Mouse (Mus musculus) MEL (cell line): ENCODE measurements around the gene Pknox2. TPM values are rescaled to one million over a fixed set of nuclear protein-coding genes. Genes with fewer than 3 reads are reported as not detected.

Experiments
- DNase-seq: peaks from one replicate; pipeline ENCODE4 v3.0.0; 2011; ENCODE audit warnings: low read depth, low spot score
- H3K27ac ChIP-seq: 2 replicates; pipeline ENCODE4 v1.5.1; 2012; ENCODE audit warnings: low read depth, mild to moderate bottlenecking, control low read depth, low read length, moderate library complexity; ENCODE audit not compliant: control insufficient read depth
- H3K27me3 ChIP-seq, 2 experiments: fragments of 150-350 bp in 1 of 2; sonication (generic) in 1 of 2; 2 replicates each; pipeline ENCODE4 v1.6.1; 2012; ENCODE audit warnings: low read length in 2 of 2, mild to moderate bottlenecking in 2 of 2, improper control_type of control experiment in 1 of 2, moderate library complexity in 1 of 2; ENCODE audit not compliant: insufficient read depth in 2 of 2, control insufficient read depth in 1 of 2
- H3K36me3 ChIP-seq, 2 experiments: 2 replicates each; pipeline ENCODE4 v1.6.1; 2012 to 2014; ENCODE audit warnings: low read length in 2 of 2, improper control_type of control experiment in 1 of 2, inconsistent platforms in 1 of 2, mild to moderate bottlenecking in 1 of 2; ENCODE audit not compliant: insufficient read depth in 2 of 2, control insufficient read depth in 1 of 2
- H3K4me1 ChIP-seq, 2 experiments: fragments of 150-350 bp in 1 of 2; sonication (generic) in 1 of 2; 2 replicates each; pipeline ENCODE4 v1.6.1; 2012; ENCODE audit warnings: low read length in 2 of 2, improper control_type of control experiment in 1 of 2, mild to moderate bottlenecking in 1 of 2; ENCODE audit not compliant: insufficient read depth in 2 of 2, control insufficient read depth in 1 of 2
- H3K4me3 ChIP-seq, 2 experiments: fragments of 150-350 bp in 1 of 2; sonication (generic) in 1 of 2; 2 replicates each; pipeline ENCODE4 v1.5.1; 2012; ENCODE audit warnings: low read depth in 2 of 2, low read length in 2 of 2, mild to moderate bottlenecking in 2 of 2, moderate library complexity in 2 of 2, control low read depth in 1 of 2, improper control_type of control experiment in 1 of 2; ENCODE audit not compliant: control insufficient read depth in 1 of 2, insufficient read depth in 1 of 2
- H3K79me2 ChIP-seq: 2 replicates; pipeline ENCODE4 v1.6.1; 2012; ENCODE audit warnings: mild to moderate bottlenecking, low read length, moderate library complexity; ENCODE audit not compliant: control insufficient read depth, poor library complexity, insufficient read depth
- H3K9ac ChIP-seq: 2 replicates; pipeline ENCODE4 v1.6.1; 2012; ENCODE audit warnings: low read depth, mild to moderate bottlenecking, control low read depth, low read length, moderate library complexity; ENCODE audit not compliant: control insufficient read depth, poor library complexity, severe bottlenecking
- H3K9me3 ChIP-seq: fragments of 150-350 bp; sonication (generic); replicated peaks from 2 replicates; pipeline ENCODE4 v1.6.1; 2012; ENCODE audit warnings: mild to moderate bottlenecking, low read length, improper control_type of control experiment, moderate library complexity; ENCODE audit not compliant: insufficient read depth
- BHLHE40 ChIP-seq: IDR thresholded peaks from 2 replicates; pipeline ENCODE4 v1.6.1; 2012; ENCODE audit warnings: low read depth, mild to moderate bottlenecking, inconsistent platforms, low read length, improper control_type of control experiment, borderline replicate concordance
- CHD2 ChIP-seq: IDR thresholded peaks from 2 replicates; pipeline ENCODE4 v1.6.1; 2011; ENCODE audit warnings: low read length, improper control_type of control experiment
- CTCF ChIP-seq, 3 experiments: IDR thresholded peaks in 2 of 3; conservative IDR thresholded peaks in 1 of 3; 2 replicates each; pipeline ENCODE4 v1.5.1; 2011 to 2012; ENCODE audit warnings: low read length in 3 of 3, low read depth in 2 of 3, mild to moderate bottlenecking in 2 of 3, improper control_type of control experiment in 1 of 3, inconsistent platforms in 1 of 3, mixed read lengths in 1 of 3, moderate library complexity in 1 of 3; ENCODE audit not compliant: control insufficient read depth in 1 of 3, insufficient read depth in 1 of 3, poor library complexity in 1 of 3, severe bottlenecking in 1 of 3
- E2F4 ChIP-seq: IDR thresholded peaks from 2 replicates; pipeline ENCODE4 v1.6.1; 2011; ENCODE audit warnings: low read depth, low read length, improper control_type of control experiment, borderline replicate concordance
- ELF1 ChIP-seq: IDR thresholded peaks from 2 replicates; pipeline ENCODE4 v1.6.1; 2014; ENCODE audit warnings: low read depth, mild to moderate bottlenecking, inconsistent platforms, low read length, improper control_type of control experiment, moderate library complexity
- HCFC1 ChIP-seq: IDR thresholded peaks from 2 replicates; pipeline ENCODE4 v1.6.1; 2012; ENCODE audit warnings: low read depth, mild to moderate bottlenecking, inconsistent platforms, low read length, improper control_type of control experiment, moderate library complexity
- KAT2A ChIP-seq: conservative IDR thresholded peaks from 2 replicates; pipeline ENCODE4 v1.6.1; 2012; ENCODE audit warnings: low read depth, low read length, improper control_type of control experiment, inconsistent platforms
- MAX ChIP-seq: IDR thresholded peaks from 2 replicates; pipeline ENCODE4 v1.6.1; 2011; ENCODE audit warnings: low read length, improper control_type of control experiment
- MEF2A ChIP-seq: IDR thresholded peaks from 2 replicates; pipeline ENCODE4 v1.6.1; 2014; ENCODE audit warnings: low read depth, mild to moderate bottlenecking, inconsistent platforms, low read length, improper control_type of control experiment; ENCODE audit not compliant: poor library complexity, insufficient replicate concordance, severe bottlenecking; ENCODE audit errors: extremely low read depth
- MXI1 ChIP-seq: IDR thresholded peaks from 2 replicates; pipeline ENCODE4 v1.6.1; 2011; ENCODE audit warnings: mild to moderate bottlenecking, low read depth, low read length, improper control_type of control experiment
- MYC ChIP-seq: IDR thresholded peaks from 2 replicates; pipeline ENCODE4 v1.6.1; 2011; ENCODE audit warnings: low read depth, mild to moderate bottlenecking, low read length, improper control_type of control experiment, moderate library complexity
- NELFE ChIP-seq: IDR thresholded peaks from 2 replicates; pipeline ENCODE4 v1.6.1; 2011; ENCODE audit warnings: low read depth, low read length, improper control_type of control experiment
- NRF1 ChIP-seq: IDR thresholded peaks from 2 replicates; pipeline ENCODE4 v1.6.1; 2014; ENCODE audit warnings: low read depth, mild to moderate bottlenecking, inconsistent platforms, low read length, improper control_type of control experiment, moderate library complexity; ENCODE audit not compliant: poor library complexity, insufficient read depth, severe bottlenecking
- POLR2A ChIP-seq, 2 experiments: IDR thresholded peaks; 2 replicates each; pipeline ENCODE4 v1.6.1; 2011 to 2012; ENCODE audit warnings: low read length in 2 of 2, mild to moderate bottlenecking in 2 of 2, control low read depth in 1 of 2, improper control_type of control experiment in 1 of 2, low read depth in 1 of 2, moderate library complexity in 1 of 2; ENCODE audit not compliant: control insufficient read depth in 1 of 2, insufficient read depth in 1 of 2, poor library complexity in 1 of 2
- POLR2AphosphoS2 ChIP-seq: IDR thresholded peaks from 2 replicates; pipeline ENCODE4 v1.6.1; 2011; ENCODE audit warnings: low read length, improper control_type of control experiment
- RAD21 ChIP-seq: IDR thresholded peaks from 2 replicates; pipeline ENCODE4 v1.6.1; 2011; ENCODE audit warnings: mild to moderate bottlenecking, low read depth, low read length, improper control_type of control experiment
- SIN3A ChIP-seq: IDR thresholded peaks from 2 replicates; pipeline ENCODE4 v1.6.1; 2012; ENCODE audit warnings: low read length, improper control_type of control experiment, inconsistent platforms
- SMC3 ChIP-seq: IDR thresholded peaks from 2 replicates; pipeline ENCODE4 v1.6.1; 2011; ENCODE audit warnings: low read depth, low read length, improper control_type of control experiment
- TAL1 ChIP-seq: IDR thresholded peaks from 2 replicates; pipeline ENCODE4 v1.6.1; 2012; ENCODE audit warnings: mild to moderate bottlenecking, inconsistent platforms, low read length, moderate library complexity, mixed read lengths
- TBP ChIP-seq: IDR thresholded peaks from 2 replicates; pipeline ENCODE4 v1.8.0; 2011; ENCODE audit warnings: low read depth, low read length, improper control_type of control experiment
- TCF12 ChIP-seq: IDR thresholded peaks from 2 replicates; pipeline ENCODE4 v1.6.1; 2014; ENCODE audit warnings: low read depth, mild to moderate bottlenecking, inconsistent platforms, low read length, improper control_type of control experiment, moderate library complexity
- USF2 ChIP-seq, 2 experiments: IDR thresholded peaks; 2 replicates each; pipeline ENCODE4 v1.6.1; 2011 to 2012; ENCODE audit warnings: improper control_type of control experiment in 2 of 2, low read length in 2 of 2, borderline replicate concordance in 1 of 2, inconsistent platforms in 1 of 2, low read depth in 1 of 2, mild to moderate bottlenecking in 1 of 2; ENCODE audit not compliant: insufficient read depth in 1 of 2
- ZMIZ1 ChIP-seq: IDR thresholded peaks from 2 replicates; pipeline ENCODE4 v1.6.1; 2012; ENCODE audit warnings: low read depth, mild to moderate bottlenecking, inconsistent platforms, low read length, improper control_type of control experiment, moderate library complexity
- ZNF384 ChIP-seq: IDR thresholded peaks from 2 replicates; pipeline ENCODE4 v1.6.1; 2012; ENCODE audit warnings: low read depth, mild to moderate bottlenecking, inconsistent platforms, low read length, improper control_type of control experiment
- polyA plus RNA-seq, 2 experiments: library from polyadenylated mRNA; stranded (reverse) in 1 of 2; unstranded in 1 of 2; fragments of >175 nt in 1 of 2; fragments of >200 nt in 1 of 2; gene quantifications; 2 replicates each; pipeline versions ENCODE4 v1.2.1 to v1.2.4; 2012; ENCODE audit warnings: low replicate concordance in 2 of 2, low read depth in 1 of 2; ENCODE audit not compliant: insufficient read length in 2 of 2, insufficient read depth in 1 of 2, missing spikeins in 1 of 2
- total RNA-seq: library from RNA; depleted of rRNA; stranded (reverse); fragments of 300-350 nt; gene quantifications from 2 replicates; pipeline ENCODE4 v1.2.3, GENCODE M21; 2012

Pknox2 gene
- total and polyA plus RNA-seq, 3 experiments = not detected

- DNase-seq = no peak
- no peak overlapping the region for H3K4me3 ChIP-seq
Measured at GRCm38 (mm10) chr9:36919472-36919871, 227.7 kb downstream of the Pknox2 start.

DNA sequence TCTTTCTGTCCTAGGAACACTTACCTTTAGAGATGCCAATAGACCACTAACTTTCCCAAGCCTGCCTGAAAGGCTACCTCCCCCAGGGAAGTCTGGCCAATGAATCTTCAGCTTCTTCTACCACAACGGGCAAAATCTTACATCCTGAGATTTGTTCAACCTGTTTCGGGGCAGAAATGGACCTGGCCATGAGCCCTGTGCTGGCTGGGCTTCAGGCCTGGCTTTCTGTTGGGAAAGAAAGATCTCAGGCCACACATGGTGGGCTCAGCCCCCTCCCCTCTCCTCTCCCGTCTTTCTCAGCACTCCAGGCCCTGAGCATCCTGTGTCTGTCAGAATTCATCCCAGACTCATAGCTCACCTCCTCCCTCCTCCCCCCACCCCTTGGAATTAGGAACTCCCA, 228.6 kb downstream of the Pknox2 start:
- Histone ChIP-seq H3K4me3 (no peak overlapping the region), H3K4me1 (no peaks in the 10 kb centered on the region), H3K9me3 (no peaks in the 10 kb centered on the region), H3K27ac (no peak overlapping the region), H3K79me2 (no peaks in the 10 kb centered on the region), H3K9ac (no peak overlapping the region), H3K36me3 (no peaks in the 10 kb centered on the region), H3K27me3 (peaks cover 3 to 20% of the 10 kb centered on the region in 2 experiments)
- no peak for DNase-seq
- no peak for TF ChIP-seq ZMIZ1
- TF ChIP-seq MAX = no peak
- TF ChIP-seq POLR2AphosphoS2 = no peak
- no peak for TF ChIP-seq ZNF384
- TF ChIP-seq KAT2A = no peak
- TF ChIP-seq NELFE = no peak
- TF ChIP-seq TAL1 = no peak
- no peak for TF ChIP-seq HCFC1

More at GRCm38 (mm10) chr9:36919472-36919871, 227.7 kb downstream of the Pknox2 start:
- no peak for TF ChIP-seq TCF12
- no peak for TF ChIP-seq TBP
- no peak for TF ChIP-seq MYC
- no peak for TF ChIP-seq NELFE
- no peak for TF ChIP-seq POLR2A (IDR thresholded peaks at IDR 0.05; ENCODE audit: control insufficient read depth in 1 of 2, insufficient read depth in 1 of 2, low read depth in 1 of 2, low read length in 2 of 2, poor library complexity in 1 of 2)
- no peak for TF ChIP-seq SMC3
- no peak for TF ChIP-seq MEF2A
- no peak for TF ChIP-seq SIN3A
- no peak for TF ChIP-seq HCFC1
- no peak for TF ChIP-seq ZMIZ1
- TF ChIP-seq CTCF (IDR thresholded peaks at IDR 0.05 in 2 of 3, conservative IDR thresholded peaks at IDR 0.05 in 1 of 3; ENCODE audit: control insufficient read depth in 1 of 3, insufficient read depth in 1 of 3, low read depth in 2 of 3, low read length in 3 of 3, poor library complexity in 1 of 3, severe bottlenecking in 1 of 3) = no peak
- no peak for TF ChIP-seq NRF1
- no peak for TF ChIP-seq USF2 (IDR thresholded peaks at IDR 0.05; ENCODE audit: borderline replicate concordance in 1 of 2, insufficient read depth in 1 of 2, low read depth in 1 of 2, low read length in 2 of 2)
- TF ChIP-seq BHLHE40 = no peak
- TF ChIP-seq CHD2 = no peak
- no peak for TF ChIP-seq ELF1
- no peak for TF ChIP-seq RAD21
- no peak for TF ChIP-seq MXI1
- TF ChIP-seq ZNF384 = no peak
- no peak for TF ChIP-seq E2F4
- Histone ChIP-seq H3K79me2 (no peaks in the 10 kb centered on the region), H3K27me3 (peaks cover 3 to 22% of the 10 kb centered on the region in 2 experiments), H3K4me1 (no peaks in the 10 kb centered on the region), H3K9ac (no peak overlapping the region), H3K36me3 (no peaks in the 10 kb centered on the region), H3K27ac (no peak overlapping the region), H3K9me3 (no peaks in the 10 kb centered on the region)
